Comparison of ENCODE assay signal across 12 mouse cellular contexts in genomic region chr3:28695608-28696007, GRCm38 (mm10). TPM values are rescaled to one million over a fixed set of nuclear protein-coding genes. Genes with fewer than 3 reads are reported as not detected.
A peak's percentile ranks its signal among the peaks of the same experiment; 100 is the strongest.
DNase-seq lines count a peak whose midpoint lies in the region; ATAC-seq lines count a peak whose summit lies in the region.
"Had no signal": no experiment of that assay in that cellular context is flagged by ENCODE, and none has a peak within 500 bp of the region (broad histone marks: within the 10 kb centered on the region; RNA-seq: fewer than 3 reads in every experiment).

No protein-coding gene starts in this region.

- WGBS in hindbrain, embryonic 14.5 days, result 84% methylated on average over 13 of the region's 13 CpGs
- 84% methylated on average over 13 of the region's 13 CpGs for WGBS in hindbrain, embryonic 16.5 days
- WGBS in kidney, embryonic 16.5 days, result 61% methylated on average over 13 of the region's 13 CpGs
- 77% methylated on average over 13 of the region's 13 CpGs for WGBS in liver, embryonic 15.5 days (ENCODE audit: insufficient replicate concordance)

- no peak overlapping the region for H3K4me2 ChIP-seq in hindbrain, embryonic 14.5 days (replicated peaks)
- H3K4me2 ChIP-seq in hindbrain, embryonic 16.5 days (ENCODE audit: low read length), result no peak overlapping the region
- H3K4me2 ChIP-seq in kidney, embryonic 16.5 days (replicated peaks; ENCODE audit: low read depth, low read length), result 0 out of 2 replicates have a peak overlapping the region, but pooled peaks have one; percentile 23
- H3K4me2 ChIP-seq in liver, embryonic 15.5 days, result no peak overlapping the region; the same call in 1 of the 2 replicates

- no peak for DNase-seq in hindbrain, embryonic 14.5 days (ENCODE audit: low spot score)
- DNase-seq in R1 (ENCODE audit: low read depth, low spot score) (peak; percentile 13), MN1 (ENCODE audit: low spot score) (no peak)
- no peak for DNase-seq in frontal cortex, postnatal 36 days (ENCODE audit: low spot score in 2 of 2)
- DNase-seq in thymus, postnatal 36 days, result no peak
- DNase-seq: cerebellum, adult 8-10 months; heart, postnatal 10 days; lung, adult 2 months had no signal

- H3K27ac ChIP-seq in hindbrain, embryonic 14.5 days, result no peak overlapping the region
- no peak overlapping the region for H3K27ac ChIP-seq in hindbrain, embryonic 16.5 days (ENCODE audit: low read depth, low read length)
- no peak overlapping the region; the same call in 1 of the 2 replicates for H3K27ac ChIP-seq in kidney, embryonic 16.5 days (ENCODE audit: low read length)
- H3K27ac ChIP-seq in liver, embryonic 15.5 days (replicated peaks), result no peak overlapping the region
- H3K27ac ChIP-seq: left cerebral cortex, adult 2 months had no signal

- no peaks in the 10 kb centered on the region for H3K36me3 ChIP-seq in hindbrain, embryonic 14.5 days (replicated peaks; ENCODE audit: control insufficient read depth, insufficient read depth)
- no peaks in the 10 kb centered on the region for H3K36me3 ChIP-seq in hindbrain, embryonic 16.5 days (ENCODE audit: control insufficient read depth, insufficient read depth, low read length)
- no peaks in the 10 kb centered on the region for H3K36me3 ChIP-seq in kidney, embryonic 16.5 days (ENCODE audit: insufficient read depth, low read length)
- no peaks in the 10 kb centered on the region for H3K36me3 ChIP-seq in liver, embryonic 15.5 days (replicated peaks)

- no peak overlapping the region for H3K4me3 ChIP-seq in hindbrain, embryonic 14.5 days (replicated peaks; ENCODE audit: low read length)
- H3K4me3 ChIP-seq in hindbrain, embryonic 16.5 days (ENCODE audit: low read length), result no peak overlapping the region
- no peak overlapping the region for H3K4me3 ChIP-seq in kidney, embryonic 16.5 days (ENCODE audit: low read length)
- H3K4me3 ChIP-seq in liver, embryonic 15.5 days (replicated peaks), result no peak overlapping the region
- H3K4me3 ChIP-seq: left cerebral cortex, adult 2 months had no signal

- ATAC-seq in hindbrain, embryonic 14.5 days (ENCODE audit: low FRiP score), result 0 out of 2 replicates have a peak, but pooled peaks have one; percentile 24
- ATAC-seq in hindbrain, embryonic 16.5 days, result no peak
- ATAC-seq in kidney, embryonic 16.5 days (ENCODE audit: low FRiP score, low TSS enrichment), result peak; percentile 49
- ATAC-seq in liver, embryonic 15.5 days (ENCODE audit: insufficient read depth), result peak; percentile 23; the same call in 1 of the 2 replicates

- H3K9ac ChIP-seq in hindbrain, embryonic 14.5 days, result no peak overlapping the region
- H3K9ac ChIP-seq in hindbrain, embryonic 16.5 days (ENCODE audit: low read depth, low read length), result no peak overlapping the region
- no peak overlapping the region for H3K9ac ChIP-seq in kidney, embryonic 16.5 days (replicated peaks; ENCODE audit: low read length)
- H3K9ac ChIP-seq in liver, embryonic 15.5 days, result no peak overlapping the region

- no peaks in the 10 kb centered on the region for H3K9me3 ChIP-seq in hindbrain, embryonic 14.5 days (ENCODE audit: control insufficient read depth, low read length)
- H3K9me3 ChIP-seq in hindbrain, embryonic 16.5 days (ENCODE audit: control insufficient read depth, low read length), result no peaks in the 10 kb centered on the region
- no peaks in the 10 kb centered on the region for H3K9me3 ChIP-seq in kidney, embryonic 16.5 days (ENCODE audit: low read length)
- H3K9me3 ChIP-seq in liver, embryonic 15.5 days (replicated peaks), result no peaks in the 10 kb centered on the region

- H3K4me1 ChIP-seq in hindbrain, embryonic 14.5 days (replicated peaks; ENCODE audit: control insufficient read depth, insufficient read depth, low read length), result no peaks in the 10 kb centered on the region
- no peaks in the 10 kb centered on the region for H3K4me1 ChIP-seq in hindbrain, embryonic 16.5 days (ENCODE audit: control insufficient read depth, insufficient read depth, low read depth, low read length)
- H3K4me1 ChIP-seq in kidney, embryonic 16.5 days (ENCODE audit: insufficient read depth, low read length), result no peaks in the 10 kb centered on the region
- peaks cover 3% of the 10 kb centered on the region; the same call in 1 of the 2 replicates for H3K4me1 ChIP-seq in liver, embryonic 15.5 days (replicated peaks)

- H3K27me3 ChIP-seq in hindbrain, embryonic 14.5 days (ENCODE audit: control insufficient read depth, insufficient read depth, low read length), result no peaks in the 10 kb centered on the region
- no peaks in the 10 kb centered on the region for H3K27me3 ChIP-seq in hindbrain, embryonic 16.5 days (replicated peaks; ENCODE audit: control insufficient read depth, insufficient read depth, low read length)
- no peaks in the 10 kb centered on the region for H3K27me3 ChIP-seq in kidney, embryonic 16.5 days (ENCODE audit: insufficient read depth, low read length)
- H3K27me3 ChIP-seq in liver, embryonic 15.5 days, result no peaks in the 10 kb centered on the region

RNA-seq across cellular contexts. Expression of gene Slc2a2, which starts 2.1 kb away (rescaled TPM):
- 0.17 TPM in 1 of 2 replicates, not detected in the other for polyA plus RNA-seq in hindbrain, embryonic 14.5 days (2014; fragmentation: Nextera tagmentation; extraction: Ambion mirVana)
- 0.08 TPM in 1 of 2 replicates, not detected in the other for polyA plus RNA-seq in hindbrain, embryonic 16.5 days (2015; fragmentation: Nextera tagmentation; extraction: Ambion mirVana)
- polyA plus RNA-seq in kidney, embryonic 16.5 days (2015; fragmentation: Nextera tagmentation; extraction: Ambion mirVana), result 26.3 and 28.6 TPM in 2 replicates
- polyA plus RNA-seq in liver, embryonic 15.5 days (2015; fragmentation: Nextera tagmentation; extraction: Ambion mirVana), result 32.3 and 36.5 TPM in 2 replicates

Comparison
In these comparisons a context has a peak if more than half of its experiments do, and no peak if none do; other contexts are left out.
1. RNA of gene Slc2a2, which starts 2.1 kb away (polyA plus RNA-seq): 32.3 to 36.5 TPM in liver, embryonic 15.5 days and 26.3 to 28.6 TPM in kidney, embryonic 16.5 days; 0.17 TPM in hindbrain, embryonic 14.5 days and 0.08 TPM in hindbrain, embryonic 16.5 days; every median in the first group is over 10 times any median in the second.